Mouse (Mus musculus) midbrain, postnatal 0 days (tissue): ENCODE results near the gene Gabbr2. TPM values are rescaled to one million over a fixed set of nuclear protein-coding genes. Genes with fewer than 3 reads are reported as not detected.

ENCODE experiments used
- ATAC-seq: fragments of 200-750 bp; cut with Nextera tagmentation; 2 replicates; pipeline ENCODE4 v1.8.0; 2017; ENCODE audit warnings: moderate number of reproducible peaks, mild to moderate bottlenecking, moderate TSS enrichment, moderate library complexity; ENCODE audit not compliant: low FRiP score
- DNase-seq: peaks from one replicate; pipeline ENCODE4 v3.0.0-alpha.2; 2015; ENCODE audit warnings: low spot score
- H3K27ac ChIP-seq: fragments of 300-500 bp; sonication (generic); 2 replicates; pipeline ENCODE4 v1.5.1; 2014; ENCODE audit warnings: low read depth, mild to moderate bottlenecking, low read length, mixed read lengths
- H3K27me3 ChIP-seq: fragments of 300-500 bp; sonication (generic); 2 replicates; pipeline ENCODE4 v1.6.1; 2014; ENCODE audit warnings: low read length, control low read depth, mixed read lengths; ENCODE audit not compliant: insufficient read depth
- H3K36me3 ChIP-seq: fragments of 300-500 bp; sonication (generic); 2 replicates; pipeline ENCODE4 v1.6.1; 2014; ENCODE audit warnings: low read length, control low read depth, mixed read lengths; ENCODE audit not compliant: insufficient read depth
- H3K4me1 ChIP-seq: fragments of 300-500 bp; sonication (generic); 2 replicates; pipeline ENCODE4 v1.6.1; 2014; ENCODE audit warnings: mild to moderate bottlenecking, control low read depth, antibody characterized with exemption, low read length, mixed read lengths; ENCODE audit not compliant: insufficient read depth
- H3K4me2 ChIP-seq: fragments of 300-500 bp; sonication (generic); 2 replicates; pipeline ENCODE4 v1.6.1; 2014; ENCODE audit warnings: low read depth, mild to moderate bottlenecking, low read length, mixed read lengths; ENCODE audit not compliant: poor library complexity, severe bottlenecking
- H3K4me3 ChIP-seq: fragments of 300-500 bp; sonication (generic); 2 replicates; pipeline ENCODE4 v1.5.1; 2014; ENCODE audit warnings: low read depth, mild to moderate bottlenecking, low read length, moderate library complexity
- H3K9ac ChIP-seq: fragments of 300-500 bp; sonication (generic); replicated peaks from 2 replicates; pipeline ENCODE4 v1.6.1; 2014; ENCODE audit warnings: mild to moderate bottlenecking, low read length, moderate library complexity, mixed read lengths; ENCODE audit not compliant: poor library complexity, severe bottlenecking
- H3K9me3 ChIP-seq: fragments of 300-500 bp; sonication (generic); 2 replicates; pipeline ENCODE4 v1.6.1; 2016; ENCODE audit warnings: low read length, control low read depth
- CTCF ChIP-seq: IDR thresholded peaks from 2 replicates; pipeline ENCODE4 v1.5.1; 2016; ENCODE audit warnings: antibody characterized with exemption, mild to moderate bottlenecking
- WGBS: fragments of 180-500 bp; shearing (Covaris S2); extraction: QIAGEN DNeasy Blood & Tissue Kit; methylation state at CpG from one replicate; pipeline ENCODE4 v1.1.7; 2014; 5-methylcytosine and 5-hydroxymethylcytosine counted together
- polyA plus RNA-seq: library from polyadenylated mRNA; unstranded; fragments of >200 nt; fragmentation: Nextera tagmentation; extraction: Ambion mirVana; gene quantifications from 2 replicates; pipeline ENCODE4 v1.2.1, GENCODE M21; 2015
- total RNA-seq: library from RNA; depleted of rRNA; stranded (reverse); fragments of >200 nt; gene quantifications from 2 replicates; pipeline ENCODE4 v1.2.3, GENCODE M21; 2014

Gene Gabbr2
- total and polyA plus RNA-seq, 2 experiments from 2014 or later: 20.5 to 123 TPM

DNA sequence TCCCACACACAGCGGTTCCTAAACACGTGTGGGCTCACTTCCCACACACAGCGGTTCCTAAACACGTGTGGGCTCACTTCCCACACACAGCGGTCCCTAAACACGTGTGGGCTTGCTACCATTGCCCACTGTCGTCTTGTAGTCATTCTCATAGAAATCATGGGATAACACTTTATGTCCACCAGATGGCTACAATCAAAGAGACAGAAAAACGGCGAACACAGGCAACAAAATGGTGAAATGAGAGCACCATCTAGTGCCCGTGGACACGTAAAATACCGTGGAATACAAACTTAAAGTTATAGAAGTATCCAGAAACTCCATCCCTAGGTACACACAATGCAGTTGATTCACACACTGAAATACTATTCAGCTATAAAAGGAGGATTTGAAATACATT is 285.9 kb downstream of the Gabbr2 start:
- no peak for ATAC-seq

GRCm38 (mm10) chr4:46703146-46703545 is 288.5 kb downstream of the Gabbr2 start:
- WGBS: 90% methylated on average over 10 of the region's 10 CpGs
- H3K4me3 ChIP-seq: no peak overlapping the region
- H3K4me1 ChIP-seq: no peaks in the 10 kb centered on the region
- no peak overlapping the region for H3K27ac ChIP-seq
- no peak overlapping the region for H3K9ac ChIP-seq
- H3K4me2 ChIP-seq: no peak overlapping the region
- no peaks in the 10 kb centered on the region for H3K9me3 ChIP-seq
- H3K27me3 ChIP-seq: no peaks in the 10 kb centered on the region
- DNase-seq (no peak), ATAC-seq (no peak)
- 0 out of 2 replicates have a peak, but pooled peaks cover 2% of the 10 kb centered on the region for H3K36me3 ChIP-seq
- no peak for TF ChIP-seq CTCF

More for the DNA sequence above, 285.9 kb downstream of the Gabbr2 start:
- 0 out of 2 replicates have a peak, but pooled peaks cover 2% of the 10 kb centered on the region for H3K36me3 ChIP-seq
- 74% methylated on average over 12 of the region's 12 CpGs for WGBS
- DNase-seq: peak; percentile 53
- H3K27ac ChIP-seq: no peak overlapping the region
- no peak overlapping the region for H3K4me3 ChIP-seq
- H3K9me3 ChIP-seq: no peaks in the 10 kb centered on the region
- H3K9ac ChIP-seq: no peak overlapping the region
- H3K4me2 ChIP-seq: no peak overlapping the region
- peak; percentile 78 for TF ChIP-seq CTCF
- H3K4me1 ChIP-seq: peaks cover 11% of the 10 kb centered on the region
- H3K27me3 ChIP-seq: no peaks in the 10 kb centered on the region

DNA sequence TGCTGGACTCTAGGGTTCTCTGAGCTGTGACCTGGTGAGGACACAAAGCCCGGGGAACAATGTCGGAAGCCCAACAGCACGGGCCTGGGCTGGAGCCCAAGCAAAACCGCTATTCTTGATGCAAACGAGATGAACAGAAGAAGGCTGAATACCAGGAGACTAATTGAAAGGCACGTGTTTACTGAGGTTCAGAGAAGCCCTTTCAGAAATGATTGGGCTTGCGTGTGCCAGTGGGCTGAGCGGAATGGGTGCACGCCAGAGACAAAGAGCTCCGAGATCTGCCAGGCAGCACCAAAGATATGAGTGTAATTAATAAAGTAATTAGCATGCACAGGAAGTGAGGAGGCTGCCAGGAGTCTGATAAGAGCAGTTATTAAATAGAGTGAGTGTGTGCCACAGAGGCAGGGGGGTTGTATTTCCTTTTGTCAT is 291.4 kb downstream of the Gabbr2 start:
- Histone ChIP-seq H3K9me3 (no peaks in the 10 kb centered on the region), H3K27ac (no peak overlapping the region), H3K27me3 (no peaks in the 10 kb centered on the region), H3K4me1 (no peaks in the 10 kb centered on the region), H3K36me3 (peaks cover 5% of the 10 kb centered on the region; the same call in 1 of the 2 replicates), H3K9ac (no peak overlapping the region), H3K4me2 (no peak overlapping the region), H3K4me3 (no peak overlapping the region)
- ATAC-seq: peak; percentile 36; the same call in 1 of the 2 replicates
- TF ChIP-seq CTCF: no peak
- no peak for DNase-seq
- WGBS: 56% methylated on average over 10 of the region's 10 CpGs

DNA sequence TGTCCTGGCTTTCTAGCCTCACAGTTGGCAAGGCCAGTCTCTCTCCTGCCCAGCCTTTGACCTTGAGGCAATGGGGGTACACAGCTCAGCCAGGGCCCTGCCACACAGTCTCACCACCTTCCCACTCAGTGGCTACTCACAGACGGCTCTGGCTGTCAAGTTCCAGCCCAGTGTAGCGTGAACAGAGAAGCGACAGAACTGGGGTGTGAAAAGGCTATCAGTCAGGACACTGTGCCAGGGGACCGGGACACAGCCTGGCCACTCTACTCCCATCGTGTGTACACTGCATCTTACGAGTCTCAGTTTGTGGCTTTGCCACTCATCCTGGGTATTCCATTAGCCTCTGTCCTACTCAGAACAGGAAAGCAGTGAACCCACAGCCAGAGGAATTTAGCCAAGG is 295.2 kb downstream of the Gabbr2 start:
- peaks cover 5% of the 10 kb centered on the region; the same call in 1 of the 2 replicates for H3K36me3 ChIP-seq
- H3K4me3 ChIP-seq: no peak overlapping the region
- DNase-seq (no peak), ATAC-seq (no peak)
- H3K4me2 ChIP-seq: no peak overlapping the region
- no peak overlapping the region for H3K27ac ChIP-seq
- 67% methylated on average over 6 of the region's 6 CpGs for WGBS
- H3K9me3 ChIP-seq: no peaks in the 10 kb centered on the region
- TF ChIP-seq CTCF: no peak
- no peaks in the 10 kb centered on the region for H3K27me3 ChIP-seq
- no peaks in the 10 kb centered on the region for H3K4me1 ChIP-seq
- no peak overlapping the region for H3K9ac ChIP-seq

DNA sequence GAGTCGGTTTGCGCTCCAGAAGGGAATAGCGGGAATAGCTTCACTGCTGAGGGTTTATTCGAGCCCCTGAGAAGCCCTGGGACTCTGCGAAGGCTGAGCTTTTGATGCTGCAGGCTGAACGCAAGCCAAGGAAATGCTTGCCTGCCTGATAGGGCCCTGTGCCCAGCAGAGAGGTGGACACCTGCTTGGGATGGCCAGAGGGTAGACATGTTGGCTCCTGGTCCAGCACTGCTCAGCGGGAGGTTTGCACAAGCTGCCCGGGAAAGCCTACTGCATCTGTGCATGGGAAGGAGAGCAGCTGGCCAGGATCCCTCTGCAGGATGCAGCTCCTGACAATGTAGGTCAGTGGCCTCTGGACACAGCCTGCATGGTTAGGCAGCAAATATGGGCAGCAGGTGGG is 301.1 kb downstream of the Gabbr2 start:
- H3K4me2 ChIP-seq: no peak overlapping the region
- TF ChIP-seq CTCF: no peak
- DNase-seq (peak; percentile 42), ATAC-seq (no peak)
- no peaks in the 10 kb centered on the region for H3K4me1 ChIP-seq
- H3K4me3 ChIP-seq: no peak overlapping the region
- WGBS: 70% methylated on average over 8 of the region's 8 CpGs
- no peak overlapping the region for H3K27ac ChIP-seq
- peaks cover under 1% of the 10 kb centered on the region; the same call in 1 of the 2 replicates for H3K36me3 ChIP-seq
- H3K9me3 ChIP-seq: no peaks in the 10 kb centered on the region
- no peak overlapping the region for H3K9ac ChIP-seq
- H3K27me3 ChIP-seq: no peaks in the 10 kb centered on the region

GRCm38 (mm10) chr4:46690023-46690420 is 301.7 kb downstream of the Gabbr2 start:
- no peaks in the 10 kb centered on the region for H3K36me3 ChIP-seq
- no peak overlapping the region for H3K27ac ChIP-seq
- no peak overlapping the region for H3K9ac ChIP-seq
- H3K4me3 ChIP-seq: no peak overlapping the region
- no peak for TF ChIP-seq CTCF
- H3K4me2 ChIP-seq: no peak overlapping the region
- no peak for DNase-seq
- H3K4me1 ChIP-seq: no peaks in the 10 kb centered on the region
- no peaks in the 10 kb centered on the region for H3K9me3 ChIP-seq
- WGBS: 71% methylated on average over 8 of the region's 8 CpGs
- no peaks in the 10 kb centered on the region for H3K27me3 ChIP-seq
- ATAC-seq: no peak
